Mouse (Mus musculus): ENCODE results near the gene Tedc1.

DNA sequence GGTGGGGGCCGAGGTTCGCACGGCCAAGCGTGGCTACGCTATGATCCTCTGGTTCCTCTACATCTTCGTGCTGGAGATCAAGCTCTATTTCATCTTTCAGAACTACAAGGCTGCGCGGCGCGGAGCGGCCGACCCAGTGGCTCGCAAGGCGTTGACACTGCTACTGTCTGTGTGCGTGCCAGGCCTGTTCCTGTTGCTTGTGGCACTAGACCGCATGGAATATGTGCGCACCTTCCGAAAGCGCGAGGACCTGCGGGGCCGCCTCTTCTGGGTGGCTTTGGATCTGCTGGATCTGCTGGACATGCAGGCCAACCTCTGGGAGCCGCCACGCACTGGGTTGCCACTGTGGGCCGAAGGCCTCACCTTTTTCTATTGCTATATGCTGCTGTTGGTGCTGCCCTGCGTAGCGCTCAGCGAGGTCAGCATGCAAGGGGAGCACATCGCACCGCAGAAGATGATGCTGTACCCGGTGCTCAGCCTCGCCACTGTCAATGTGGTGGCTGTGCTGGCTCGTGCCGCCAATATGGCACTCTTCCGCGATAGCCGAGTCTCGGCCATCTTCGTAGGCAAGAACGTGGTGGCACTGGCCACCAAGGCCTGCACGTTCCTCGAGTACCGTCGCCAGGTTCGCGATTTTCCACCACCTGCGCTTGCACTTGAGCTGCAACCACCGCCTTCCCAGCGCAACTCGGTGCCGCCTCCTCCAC is 32.3 kb downstream of the Tedc1 start:
- TF ChIP-seq CTCF (IDR thresholded peaks at IDR 0.05) (no peak), POLR2A (IDR thresholded peaks at IDR 0.05; ENCODE audit: insufficient read depth, low read depth, low read length) (no peak), EP300 (IDR thresholded peaks at IDR 0.05; ENCODE audit: insufficient read depth, low read depth, low read length) (no peak)

Measured in heart, adult 2 months (tissue).